In the genomic region with DNA sequence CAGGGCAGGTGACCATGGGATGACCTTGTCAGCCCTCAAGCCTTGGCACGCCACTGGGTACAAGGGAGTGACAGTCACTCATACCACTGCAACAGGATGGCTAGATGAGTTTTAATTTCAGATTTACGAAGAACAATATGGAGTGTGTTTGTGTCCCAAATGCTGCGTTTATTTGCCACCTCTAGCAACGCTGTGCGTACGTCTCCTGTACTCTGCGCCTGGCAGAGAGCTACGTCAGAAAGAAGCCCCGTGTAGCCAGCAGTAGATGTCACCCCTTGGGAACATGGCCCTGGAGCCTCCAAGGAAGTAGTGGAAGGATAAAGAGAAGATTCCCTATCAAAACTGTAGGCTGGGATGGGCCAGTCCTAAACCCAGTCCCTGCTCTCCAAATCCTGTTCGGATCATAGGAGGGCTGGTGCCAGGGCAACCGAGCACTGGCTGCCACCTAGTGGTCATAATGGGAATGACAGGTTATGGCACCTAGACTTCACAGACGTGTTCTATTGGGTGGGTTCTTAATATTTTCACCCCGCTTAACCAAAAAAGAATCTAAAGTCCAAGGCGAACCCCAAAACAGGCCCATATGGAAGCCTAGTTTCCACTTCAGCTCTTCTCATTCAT, we compare ENCODE assay signal across 9 mouse cellular contexts. TPM values are rescaled to one million over a fixed set of nuclear protein-coding genes. Genes with fewer than 3 reads are reported as not detected.
DNase-seq lines count a peak whose midpoint lies in the region; ATAC-seq and TF ChIP-seq lines count a peak whose summit lies in the region.
"Had no signal": no experiment of that assay in that cellular context is flagged by ENCODE, and none has a peak within 500 bp of the region (broad histone marks: within the 10 kb centered on the region; RNA-seq: fewer than 3 reads in every experiment).

No protein-coding gene starts in this region.

- no peak for TF ChIP-seq POLR2A in kidney, adult 2 months (IDR thresholded peaks at IDR 0.05; ENCODE audit: low read depth, low read length)
- TF ChIP-seq POLR2A in limb, embryonic 14.5 days (IDR thresholded peaks at IDR 0.05; ENCODE audit: borderline replicate concordance, extremely low read depth, insufficient read depth, insufficient read length) = no peak

- no peak overlapping the region for H3K4me2 ChIP-seq in limb, embryonic 14.5 days (replicated peaks; ENCODE audit: low read depth, low read length, severe bottlenecking)
- no peak overlapping the region for H3K4me2 ChIP-seq in stomach, postnatal 0 days (replicated peaks; ENCODE audit: low read depth)

- in situ Hi-C loops in Patski (cut with MboI; ENCODE audit: low pct_unique_long_range_greater_than_20kb) = loop anchor here (5.0 kb wide), 3 partner anchors 65 to 280 kb away; partner anchors contain the start of gene Unc5b

- H3K27ac ChIP-seq in kidney, adult 2 months (ENCODE audit: insufficient read depth, low read depth, low read length) = no peak overlapping the region
- no peak overlapping the region for H3K27ac ChIP-seq in limb, embryonic 14.5 days (replicated peaks; ENCODE audit: low read depth, low read length)
- H3K27ac ChIP-seq in stomach, postnatal 0 days (replicated peaks) = no peak overlapping the region

- DNase-seq in 3T3-L1 (ENCODE audit: low read depth, low spot score) (peak; percentile 81), Patski (ENCODE audit: low read depth, low spot score) (no peak)
- DNase-seq in cerebellum, postnatal 10 days = peak; percentile 91 to 95
- peak; percentile 52 to 62 for DNase-seq in frontal cortex, postnatal 25 days (ENCODE audit: low spot score in 2 of 2)
- DNase-seq in kidney, adult 2 months = peak; percentile 69
- peak; percentile 84 for DNase-seq in limb, embryonic 14.5 days (ENCODE audit: low spot score)
- DNase-seq in naive thymus-derived CD4-positive, alpha-beta T cell, adult 2 months (ENCODE audit: low read depth) = peak; percentile 66
- DNase-seq in stomach, postnatal 0 days (ENCODE audit: low spot score) = peak; percentile 64

- no peak overlapping the region for H3K4me3 ChIP-seq in kidney, adult 2 months (ENCODE audit: insufficient read depth, low read depth, low read length)
- no peak overlapping the region for H3K4me3 ChIP-seq in limb, embryonic 14.5 days (replicated peaks; ENCODE audit: low read length)
- H3K4me3 ChIP-seq in stomach, postnatal 0 days (ENCODE audit: low read depth, low read length) = no peak overlapping the region
- H3K4me3 ChIP-seq: erythroblast, embryonic 14.5 days had no signal

- CTCF ChIA-PET in Patski (lab: Charles Lee) = interaction anchor here (0.9 to 2.5 kb wide), 5 partner anchors 9 to 292 kb away, joined by 3 to 15 read pairs (median 4); no protein-coding TSS in a partner anchor

- 58% methylated on average over 14 of the region's 14 CpGs for WGBS in kidney, adult 2 months
- 63% methylated on average over 14 of the region's 14 CpGs for WGBS in limb, embryonic 14.5 days
- WGBS in stomach, postnatal 0 days = 59% methylated on average over 14 of the region's 14 CpGs

- H3K9ac ChIP-seq in limb, embryonic 14.5 days (ENCODE audit: low read depth, low read length, severe bottlenecking) = no peak overlapping the region
- no peak overlapping the region for H3K9ac ChIP-seq in stomach, postnatal 0 days (ENCODE audit: low read length)

- no peaks in the 10 kb centered on the region for H3K4me1 ChIP-seq in kidney, adult 2 months (ENCODE audit: control insufficient read depth, insufficient read depth, low read length)
- H3K4me1 ChIP-seq in limb, embryonic 14.5 days (ENCODE audit: control insufficient read depth, insufficient read depth, low read length) = no peaks in the 10 kb centered on the region
- H3K4me1 ChIP-seq in stomach, postnatal 0 days (replicated peaks; ENCODE audit: control insufficient read depth, insufficient read depth) = no peaks in the 10 kb centered on the region

- peaks cover 5% of the 10 kb centered on the region for H3K27me3 ChIP-seq in Patski
- no peaks in the 10 kb centered on the region for H3K27me3 ChIP-seq in kidney, adult 2 months (replicated peaks; ENCODE audit: control insufficient read depth, insufficient read depth, low read length)
- H3K27me3 ChIP-seq in limb, embryonic 14.5 days (ENCODE audit: control insufficient read depth, insufficient read depth, low read length) = no peaks in the 10 kb centered on the region
- H3K27me3 ChIP-seq in stomach, postnatal 0 days (ENCODE audit: control insufficient read depth, insufficient read depth, low read length) = no peaks in the 10 kb centered on the region

- no peaks in the 10 kb centered on the region for H3K36me3 ChIP-seq in kidney, adult 2 months (ENCODE audit: control insufficient read depth, insufficient read depth, low read length)
- H3K36me3 ChIP-seq in limb, embryonic 14.5 days (ENCODE audit: control insufficient read depth, insufficient read depth, low read length) = no peaks in the 10 kb centered on the region
- no peaks in the 10 kb centered on the region for H3K36me3 ChIP-seq in stomach, postnatal 0 days (ENCODE audit: control insufficient read depth, insufficient read depth, low read length)

- POLR2A ChIA-PET in Patski (lab: Charles Lee) = interaction anchor here (1.0 kb wide), 1 partner anchor 217 kb away, joined by 3 read pairs; no protein-coding TSS in a partner anchor

- TF ChIP-seq CTCF in Patski (IDR thresholded peaks at IDR 0.05) = peak; percentile 95
- TF ChIP-seq CTCF in kidney, adult 2 months (conservative IDR thresholded peaks at IDR 0.05; ENCODE audit: insufficient read depth, insufficient read length, low read depth, low read length) = peak; percentile 93
- peak; percentile 95 for TF ChIP-seq CTCF in stomach, postnatal 0 days (IDR thresholded peaks at IDR 0.05; ENCODE audit: low read depth)

- no peak for TF ChIP-seq EP300 in stomach, postnatal 0 days (optimal IDR thresholded peaks at IDR 0.05)

- no peak for ATAC-seq in Patski
- ATAC-seq in limb, embryonic 14.5 days (ENCODE audit: low FRiP score, low read depth) = peak; percentile 55; the same call in 1 of the 2 replicates
- peak; percentile 65; the same call in 1 of the 2 replicates for ATAC-seq in stomach, postnatal 0 days (ENCODE audit: low FRiP score, low TSS enrichment)

- H3K9me3 ChIP-seq in limb, embryonic 14.5 days (ENCODE audit: control insufficient read depth, low read length) = no peaks in the 10 kb centered on the region
- no peaks in the 10 kb centered on the region for H3K9me3 ChIP-seq in stomach, postnatal 0 days (ENCODE audit: control insufficient read depth, low read length)

RNA-seq across cellular contexts. Expression of gene Pcbd1, which starts 37.0 kb away (rescaled TPM):
- polyA plus RNA-seq in Patski (2021) = 211 TPM
- polyA plus RNA-seq in kidney, adult 2 months (2012; rRNA removed) = 392 and 452 TPM in 2 replicates
- 7.7 and 9.3 TPM in 2 replicates for polyA plus RNA-seq in limb, embryonic 14.5 days (2012; rRNA removed)
- polyA plus RNA-seq in limb, embryonic 14.5 days (2014; fragmentation: Nextera tagmentation; extraction: Ambion mirVana) = 13.1 and 15.2 TPM in 2 replicates
- 95.2 and 96.2 TPM in 2 replicates for polyA plus RNA-seq in stomach, postnatal 0 days (2015; fragmentation: Nextera tagmentation; extraction: Ambion mirVana)
